Mouse (Mus musculus) induced T-regulatory cell, adult 2 months (primary cell): Measurements from ENCODE around the gene Ankrd1.
A peak's percentile ranks its signal among the peaks of the same experiment; 100 is the strongest.

ENCODE experiments used
- DNase-seq: peaks from one replicate; pipeline ENCODE4 v3.0.0-alpha.2; 2012; ENCODE audit warnings: low read depth

Ankrd1 gene

DNA sequence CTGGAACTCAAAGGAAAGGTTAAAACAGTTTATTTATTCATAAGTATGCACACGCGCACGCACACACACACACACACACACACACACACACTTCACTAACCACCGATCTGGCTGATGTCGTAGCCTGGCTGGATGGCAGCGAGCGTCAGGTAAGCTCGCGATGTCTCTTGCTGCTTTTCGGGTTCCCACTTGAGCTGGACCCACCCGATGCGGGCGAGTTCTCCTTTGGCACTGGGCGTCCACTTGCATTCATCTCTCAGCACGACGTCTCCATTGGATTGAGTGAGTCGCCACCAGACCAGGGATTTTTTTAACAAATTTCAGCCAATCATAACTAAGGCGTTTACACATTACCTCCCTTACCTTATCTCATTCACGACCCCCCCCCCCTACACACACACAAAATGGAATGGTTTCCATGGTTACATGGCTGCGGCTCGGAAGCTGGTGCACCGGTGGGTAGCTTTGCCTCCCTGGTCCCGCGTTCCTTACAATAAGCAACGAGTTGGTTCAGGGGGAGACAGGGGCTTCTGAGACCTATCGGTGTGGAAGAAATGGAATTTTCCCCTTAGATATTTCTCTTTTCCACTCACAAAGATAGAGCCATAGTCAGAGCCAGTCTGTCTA lies 10.5 kb downstream of the Ankrd1 start:
- no peak for DNase-seq

DNA sequence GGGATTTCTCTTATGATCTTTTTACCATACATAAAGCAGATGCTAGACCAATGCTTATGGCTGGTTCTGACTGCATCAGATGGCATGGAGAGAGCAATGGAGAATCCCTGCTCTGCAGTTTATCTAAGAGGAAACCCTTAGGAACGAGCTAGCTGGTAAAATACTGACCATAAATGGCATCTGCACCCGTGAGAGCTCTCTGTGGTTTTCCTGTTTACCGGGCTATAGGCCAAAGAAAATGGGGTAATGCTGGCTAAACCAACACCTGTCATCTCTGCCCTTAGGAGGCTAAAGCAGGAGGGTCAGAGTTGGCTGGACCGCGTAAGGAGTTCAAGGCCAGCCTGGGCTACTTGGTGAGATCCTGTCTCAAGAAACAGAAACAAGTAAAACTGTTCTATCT lies 16.0 kb downstream of the Ankrd1 start:
- DNase-seq, result no peak

DNA sequence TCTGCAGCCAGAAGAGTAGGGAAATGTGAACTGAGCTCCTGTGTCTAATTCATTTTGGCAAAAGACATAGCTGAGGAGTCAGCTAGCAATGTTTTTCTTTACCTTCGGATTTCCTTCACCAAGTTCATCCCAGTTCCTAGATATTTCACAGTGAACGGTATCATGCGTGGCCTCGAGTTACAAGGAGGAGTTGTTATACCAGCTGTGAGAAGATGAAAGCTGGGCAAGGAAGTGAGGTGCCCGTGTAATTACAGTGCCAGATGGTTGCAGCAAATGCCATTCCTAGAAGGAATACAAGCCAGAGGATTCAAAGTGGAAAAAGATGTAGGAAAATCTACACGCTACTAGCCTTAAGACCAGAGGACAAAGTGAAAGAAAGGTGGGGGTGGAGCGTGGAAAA lies 21.0 kb downstream of the Ankrd1 start:
- no peak for DNase-seq

DNA sequence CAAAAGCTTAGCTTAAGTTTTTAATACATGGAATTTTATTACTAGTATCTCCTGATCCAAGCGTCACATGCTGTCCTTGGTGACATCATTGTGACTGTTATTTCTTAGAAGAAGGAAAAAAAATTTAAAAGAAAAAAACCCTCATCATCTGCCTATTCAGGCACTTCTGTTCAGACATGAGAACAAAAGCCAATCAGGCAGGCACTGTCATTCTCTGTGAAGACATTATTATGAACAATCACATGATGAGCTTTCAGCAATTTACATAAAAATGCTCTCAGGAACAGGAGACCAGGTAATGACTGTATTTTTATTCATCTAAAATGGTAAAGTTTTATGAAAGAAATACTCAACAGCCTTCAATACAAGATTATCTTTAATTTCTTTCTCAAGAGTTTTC lies 21.6 kb downstream of the Ankrd1 start:
- no peak for DNase-seq

DNA sequence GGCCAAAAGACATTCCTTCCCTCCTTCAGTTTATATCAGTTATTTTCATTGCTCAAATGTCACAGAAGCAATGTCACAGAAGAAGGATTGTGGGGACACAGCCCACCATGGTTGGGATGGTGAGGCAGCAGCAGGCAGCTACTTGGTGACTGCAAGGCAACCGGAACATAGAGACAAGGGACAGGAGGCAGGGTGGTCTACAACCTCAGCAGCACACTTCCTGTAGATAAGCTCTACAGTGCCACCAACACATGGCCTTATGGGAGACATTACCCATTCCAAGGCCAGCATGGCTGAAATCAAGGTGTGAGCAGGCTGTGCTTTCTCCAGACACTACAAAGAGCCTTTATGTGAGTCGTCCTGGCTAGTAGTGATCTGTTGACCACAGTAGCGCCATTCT lies 22.7 kb downstream of the Ankrd1 start:
- DNase-seq, result no peak

DNA sequence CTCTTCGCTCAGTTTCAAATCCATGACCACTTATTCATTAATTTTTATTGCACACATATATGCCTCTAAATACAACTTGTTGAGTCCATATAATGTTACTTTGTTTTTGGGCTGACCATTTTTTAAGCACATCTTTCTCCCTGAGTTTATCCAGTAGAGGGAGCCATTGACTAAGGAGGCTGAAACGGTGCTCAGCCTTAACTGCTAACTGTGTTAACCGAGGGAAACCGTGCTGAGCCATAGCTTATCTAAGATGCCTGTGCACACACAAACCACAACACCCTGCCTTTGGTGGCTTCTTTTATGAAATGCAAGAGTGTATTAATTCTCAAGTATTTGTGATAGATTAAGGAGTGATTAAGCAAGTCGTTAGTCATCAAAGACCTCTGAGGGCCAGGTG lies 29.1 kb downstream of the Ankrd1 start:
- DNase-seq, result peak; percentile 52

DNA sequence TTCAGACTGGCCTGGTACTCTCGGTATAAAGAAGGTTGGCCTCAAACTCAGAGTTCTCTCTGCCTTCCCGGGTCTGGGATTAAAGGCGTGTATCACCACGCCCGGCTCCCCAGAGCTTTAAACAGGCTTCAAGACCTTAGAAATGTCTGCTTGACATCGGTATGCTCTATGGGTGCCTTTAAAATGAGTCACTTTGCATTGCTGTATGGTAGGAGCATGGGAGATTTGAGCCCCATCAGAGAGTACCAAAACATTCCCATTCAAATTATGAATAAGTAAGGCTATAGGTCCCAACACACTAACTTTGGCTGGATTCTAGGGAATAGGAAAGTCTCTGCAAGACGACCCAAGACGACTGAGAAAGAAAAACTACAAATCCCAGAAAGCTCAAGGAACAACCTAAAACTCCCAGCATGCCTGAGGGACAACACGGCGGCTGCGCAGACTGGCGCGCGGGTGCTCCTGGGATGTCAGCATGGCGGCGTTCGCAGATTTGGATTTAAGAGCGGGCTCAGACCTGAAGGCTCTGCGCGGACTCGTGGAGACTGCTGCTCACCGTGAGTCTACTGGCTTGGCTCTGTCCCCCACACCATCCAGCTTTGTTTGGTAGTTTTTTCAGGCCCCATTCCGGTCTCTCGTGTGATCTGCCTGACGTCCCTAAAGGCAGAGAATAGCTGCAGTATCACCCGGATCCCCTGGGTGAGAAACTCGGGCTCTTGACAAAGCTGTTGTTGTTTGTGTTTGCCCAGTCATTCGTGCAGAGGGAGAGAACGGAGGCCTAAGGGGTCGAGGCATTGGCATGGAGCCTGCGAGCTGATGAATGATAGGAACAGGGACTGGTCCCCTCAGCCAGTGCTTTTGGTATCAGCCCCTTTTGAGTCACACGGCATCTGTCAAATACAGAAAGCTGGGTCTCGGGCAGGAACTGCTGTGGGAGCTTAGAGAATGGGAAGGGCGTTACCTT lies 36.4 kb downstream of the Ankrd1 start, which contains the start of gene Rpp30:
Rpp30 (plus strand) TSS at position 455 of the 964 bp plus-strand sequence.
- peak; percentile 92 for DNase-seq

DNA sequence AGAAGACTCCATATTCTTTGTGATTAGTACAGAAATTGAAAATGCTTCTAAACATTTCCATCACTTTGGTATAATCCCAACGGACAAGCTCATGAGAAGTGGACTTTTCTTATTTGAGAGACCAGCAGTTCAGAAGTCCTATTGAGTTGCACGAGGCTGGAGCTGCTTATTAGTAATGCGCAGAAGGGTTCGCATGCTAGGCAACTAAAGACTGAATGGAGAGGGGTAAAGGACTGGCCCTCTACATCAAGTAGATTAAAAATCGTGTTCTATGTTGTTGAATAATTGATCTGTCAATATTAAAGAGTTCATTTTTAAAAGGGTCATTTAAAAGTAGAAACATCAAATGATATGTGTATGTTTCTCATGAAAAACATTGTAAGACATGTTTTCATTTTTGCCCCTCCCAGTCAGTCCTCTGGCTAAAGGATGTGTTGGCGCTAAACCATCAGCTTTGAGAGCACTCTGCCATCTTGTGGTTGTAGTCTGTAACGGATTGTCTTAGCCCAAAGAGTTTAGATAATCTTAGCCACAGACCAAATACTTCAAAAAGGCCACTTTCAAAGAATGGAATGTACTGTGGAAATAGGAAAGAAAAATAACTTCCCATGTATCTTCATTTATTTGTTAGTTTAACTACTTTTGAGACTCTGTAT lies 37.2 kb downstream of the Ankrd1 start:
- DNase-seq, result peak; percentile 81

DNA sequence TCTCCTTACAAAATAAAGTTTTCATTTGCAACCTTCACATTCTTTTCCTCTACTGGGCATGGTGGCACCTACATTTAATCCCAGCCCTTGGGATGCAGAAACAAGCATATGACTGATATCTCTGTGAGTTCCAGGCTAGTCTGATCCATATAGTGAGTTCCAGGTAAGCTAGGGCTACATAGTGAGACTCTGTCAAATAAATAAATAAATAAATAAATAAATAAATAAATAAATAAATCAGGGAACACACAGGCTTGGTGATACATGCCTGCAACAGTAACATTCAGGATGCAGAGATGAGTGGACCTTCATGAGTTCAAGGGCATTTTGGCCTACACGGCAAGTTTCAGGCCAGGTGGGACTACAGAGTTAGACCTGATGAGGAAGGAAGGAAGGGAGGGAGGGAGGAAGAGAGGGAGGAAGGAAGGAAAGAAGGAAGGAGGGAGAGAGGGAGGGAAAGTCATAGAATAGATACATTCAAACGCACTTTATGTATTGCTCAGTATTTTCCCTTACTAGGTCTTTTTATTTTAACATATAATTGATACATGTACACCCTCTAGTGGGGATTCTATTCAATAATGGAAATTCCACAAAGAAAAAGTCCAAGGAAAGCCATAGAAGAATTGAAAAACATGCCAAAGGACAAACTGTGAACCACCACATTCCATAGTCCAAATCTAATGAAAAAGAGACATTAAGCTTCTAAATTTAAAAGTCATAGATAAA lies 56.9 kb downstream of the Ankrd1 start:
- no peak for DNase-seq
